Mouse (Mus musculus) lung, adult 18-20 months (tissue): ENCODE measurements around the gene Phka1.
"Not testable (repeated sequence)": the region's sequence is repeated elsewhere in the genome, so short reads cannot be mapped to it uniquely, and the experiment has no call there.

ENCODE experiments used
- DNase-seq, 2 experiments: peaks; one replicate each; pipeline ENCODE4 v3.0.0; 2022; ENCODE audit warnings: mixed read lengths in 2 of 2

Gene Phka1

DNA sequence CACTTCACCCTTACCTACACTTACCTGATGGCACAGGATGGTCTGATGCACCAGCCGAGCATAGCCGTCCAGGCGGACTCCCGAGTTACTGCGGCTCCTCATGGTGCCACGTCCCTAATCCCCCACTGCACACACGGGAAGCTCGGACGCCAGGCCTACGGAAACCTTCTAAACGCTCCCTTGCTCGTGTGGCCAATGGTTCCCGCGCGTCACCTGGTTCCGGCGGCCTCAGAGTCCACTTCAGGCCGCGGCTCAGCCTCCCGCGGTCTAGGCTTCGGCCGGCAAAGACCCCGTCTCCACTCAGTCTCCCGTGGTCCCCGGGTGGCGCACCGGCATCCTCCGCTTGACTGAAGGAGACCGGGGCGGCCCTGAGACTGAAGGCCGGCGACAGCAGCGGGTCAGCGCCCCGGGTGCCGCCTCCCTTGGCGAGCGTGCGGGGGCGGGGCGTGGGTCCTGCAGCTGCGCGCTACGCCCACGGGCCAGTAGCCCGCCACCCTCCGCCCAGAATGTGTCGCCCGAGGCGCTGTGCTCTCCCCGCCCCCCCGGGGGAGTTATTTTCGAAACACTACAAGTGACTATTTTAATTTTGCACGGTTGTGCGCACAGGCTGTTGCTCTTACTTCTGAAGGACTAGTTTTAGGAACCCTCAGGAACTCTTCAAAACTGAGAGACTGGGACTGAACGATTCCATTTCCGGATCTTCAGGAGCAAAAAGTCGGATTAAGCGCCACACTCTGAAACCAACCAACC is at the start of gene Phka1:
Phka1 (minus strand) TSS at position 424 of the 750 bp plus-strand sequence.
- peak; percentile 85 for DNase-seq

DNA sequence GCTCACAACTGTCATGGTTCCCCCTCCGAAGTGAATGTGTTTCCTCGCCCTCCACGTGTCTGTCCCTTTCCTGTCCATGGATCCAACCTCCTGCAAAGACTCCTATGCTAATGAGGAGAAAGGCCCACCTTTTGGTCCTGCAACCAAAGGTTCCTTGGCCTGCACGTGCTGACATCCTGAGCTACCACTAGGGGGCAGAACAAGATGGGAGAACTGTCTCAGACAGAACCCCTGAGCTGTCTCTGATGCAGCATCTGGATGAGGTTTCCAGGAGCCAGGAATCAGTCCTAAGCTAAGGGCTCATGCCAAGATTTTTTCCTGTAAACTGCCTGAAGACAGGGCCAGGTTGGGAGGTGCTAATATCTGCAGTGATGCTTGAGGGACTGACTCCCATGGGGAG is 45.2 kb upstream of the Phka1 start:
- DNase-seq = peak in 1 of 2 experiments; percentile 14

DNA sequence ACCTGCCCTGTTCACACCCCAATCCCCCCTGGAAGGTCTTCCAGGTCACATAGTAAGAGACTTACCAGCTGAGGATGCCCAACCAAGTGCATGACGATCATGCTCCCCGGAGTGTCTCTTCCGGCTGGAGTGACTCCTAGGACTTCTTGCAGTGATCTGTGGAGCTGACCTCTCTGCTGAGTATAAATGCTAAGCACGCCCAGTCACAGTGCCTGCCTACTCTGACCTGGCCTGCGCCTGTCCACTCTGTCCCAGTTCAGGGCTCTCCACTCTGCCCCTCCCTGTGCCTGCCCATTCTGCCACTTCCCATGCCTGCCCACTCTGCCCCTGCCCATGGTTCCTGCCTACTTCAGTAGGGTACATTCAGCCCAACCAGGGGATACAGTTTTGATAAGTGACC is 42.8 kb upstream of the Phka1 start, which contains the start of gene Gm3880:
Gm3880 (minus strand) TSS at position 101 of the 400 bp plus-strand sequence.
- DNase-seq = not testable (repeated sequence)

DNA sequence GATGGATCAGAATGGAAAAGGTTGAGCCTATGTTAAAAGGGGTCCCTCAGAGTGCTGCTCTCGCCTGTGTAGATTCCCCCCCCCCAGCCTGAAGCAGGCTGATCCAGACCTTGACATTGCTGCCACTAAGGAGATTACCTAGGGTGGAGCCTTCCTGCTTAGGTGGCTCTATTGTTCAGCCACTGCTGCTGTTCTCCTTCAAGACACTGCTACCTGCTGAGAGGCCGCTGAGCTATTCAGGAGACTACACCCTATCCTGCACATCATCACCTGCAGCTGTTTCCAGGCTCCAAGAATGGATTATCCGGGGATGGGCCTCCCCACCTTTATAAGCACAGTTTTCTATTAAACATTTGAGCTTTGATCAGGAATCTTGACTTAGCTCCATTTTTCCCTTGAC is 40.7 kb upstream of the Phka1 start:
- not testable (repeated sequence) for DNase-seq

- DNase-seq = no peak
Measured at GRCm38 (mm10) chrX:102666641-102667040, 22.6 kb upstream of the Phka1 start.

GRCm38 (mm10) chrX:102660712-102661111 is 16.7 kb upstream of the Phka1 start:
- DNase-seq = peak; percentile 7 to 10

- no peak for DNase-seq
Measured at GRCm38 (mm10) chrX:102645691-102646090, 1.6 kb upstream of the Phka1 start.

DNA sequence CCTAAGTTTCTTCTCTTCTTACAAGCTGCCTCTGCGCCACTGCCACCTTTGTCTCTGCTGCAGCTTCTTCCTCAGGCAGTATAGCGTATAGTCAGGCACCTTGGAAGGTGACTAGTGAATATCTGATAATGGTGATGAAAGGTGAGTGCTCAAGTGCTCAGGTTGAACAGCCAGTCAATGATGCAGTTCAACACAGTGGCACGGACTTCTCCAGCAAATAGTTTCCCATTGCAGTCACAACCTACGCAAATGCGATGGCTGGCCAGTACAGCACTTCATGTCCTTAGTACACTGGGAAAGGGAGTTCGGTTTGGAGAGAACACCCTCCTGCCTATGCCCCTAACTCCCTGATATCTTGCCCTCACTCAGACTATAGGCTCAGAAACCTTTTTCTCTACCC is 1.1 kb upstream of the Phka1 start:
- peak; percentile 6 to 10 for DNase-seq

DNA sequence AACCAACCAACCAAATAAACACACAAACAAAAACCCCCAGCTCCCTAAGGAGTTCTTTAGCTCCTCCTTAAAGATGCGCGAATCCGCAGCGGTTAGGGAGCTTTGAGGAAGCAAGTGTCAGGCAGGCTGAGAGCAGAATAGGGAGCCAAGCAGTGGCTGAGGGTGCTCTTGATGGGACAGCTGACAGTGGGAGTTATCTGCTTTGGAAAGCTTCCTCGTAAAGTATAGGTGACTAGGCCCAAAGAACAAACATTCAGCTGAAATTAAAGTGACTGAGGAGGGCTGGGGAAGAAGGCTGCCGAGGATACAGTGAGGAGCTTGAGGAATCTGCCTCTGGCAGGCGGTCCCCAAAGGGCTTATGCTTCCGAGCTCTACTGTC is 516 bp upstream of the Phka1 start:
- DNase-seq = peak in 1 of 2 experiments; percentile 16

GRCm38 (mm10) chrX:102601269-102601668 is 42.8 kb downstream of the Phka1 start:
- no peak for DNase-seq

GRCm38 (mm10) chrX:102588560-102588959 is 55.5 kb downstream of the Phka1 start:
- no peak for DNase-seq

DNA sequence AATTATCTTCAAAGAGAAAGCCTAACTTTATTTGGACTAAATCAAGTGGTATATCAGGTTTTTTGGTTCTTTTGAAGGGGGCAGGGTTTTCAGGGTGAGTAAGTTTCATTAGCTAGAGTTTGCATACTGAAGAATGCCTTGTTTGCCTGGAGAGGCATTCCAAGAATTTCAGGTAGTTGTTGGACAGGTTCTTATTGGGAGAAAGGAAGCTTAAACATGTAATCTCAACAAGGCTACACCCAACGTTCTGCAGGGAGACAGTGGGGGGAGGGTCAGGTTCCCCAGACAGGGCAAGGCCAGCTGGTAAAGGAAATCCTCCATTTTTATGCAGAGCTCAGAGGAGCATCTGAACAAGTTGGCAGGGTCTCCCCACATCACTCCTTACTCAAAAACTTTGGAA is 72.9 kb downstream of the Phka1 start:
- DNase-seq = peak; percentile 55 to 70

DNA sequence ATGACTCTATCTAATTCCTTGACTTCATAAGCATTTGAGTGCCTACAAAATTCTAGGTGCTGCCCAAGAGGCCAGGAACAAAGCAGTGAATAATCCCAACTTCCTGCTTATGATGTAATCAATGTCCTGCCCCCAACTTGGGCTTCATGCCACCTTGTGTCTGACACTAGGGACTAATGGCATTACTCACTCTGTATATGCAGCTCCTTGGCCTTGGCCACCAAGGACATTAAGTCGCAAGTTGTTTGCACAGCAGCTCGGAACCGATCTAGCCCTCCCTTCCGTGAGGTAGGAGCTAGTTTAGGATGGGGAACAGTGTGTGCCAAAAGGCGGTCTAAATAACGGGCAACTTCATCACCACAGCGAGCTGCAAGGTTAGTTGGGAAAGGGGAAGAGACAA is 87.1 kb downstream of the Phka1 start:
- DNase-seq = peak in 1 of 2 experiments; percentile 29

- DNase-seq = no peak
Measured at GRCm38 (mm10) chrX:102509205-102509604, 134.8 kb downstream of the Phka1 start.

DNA sequence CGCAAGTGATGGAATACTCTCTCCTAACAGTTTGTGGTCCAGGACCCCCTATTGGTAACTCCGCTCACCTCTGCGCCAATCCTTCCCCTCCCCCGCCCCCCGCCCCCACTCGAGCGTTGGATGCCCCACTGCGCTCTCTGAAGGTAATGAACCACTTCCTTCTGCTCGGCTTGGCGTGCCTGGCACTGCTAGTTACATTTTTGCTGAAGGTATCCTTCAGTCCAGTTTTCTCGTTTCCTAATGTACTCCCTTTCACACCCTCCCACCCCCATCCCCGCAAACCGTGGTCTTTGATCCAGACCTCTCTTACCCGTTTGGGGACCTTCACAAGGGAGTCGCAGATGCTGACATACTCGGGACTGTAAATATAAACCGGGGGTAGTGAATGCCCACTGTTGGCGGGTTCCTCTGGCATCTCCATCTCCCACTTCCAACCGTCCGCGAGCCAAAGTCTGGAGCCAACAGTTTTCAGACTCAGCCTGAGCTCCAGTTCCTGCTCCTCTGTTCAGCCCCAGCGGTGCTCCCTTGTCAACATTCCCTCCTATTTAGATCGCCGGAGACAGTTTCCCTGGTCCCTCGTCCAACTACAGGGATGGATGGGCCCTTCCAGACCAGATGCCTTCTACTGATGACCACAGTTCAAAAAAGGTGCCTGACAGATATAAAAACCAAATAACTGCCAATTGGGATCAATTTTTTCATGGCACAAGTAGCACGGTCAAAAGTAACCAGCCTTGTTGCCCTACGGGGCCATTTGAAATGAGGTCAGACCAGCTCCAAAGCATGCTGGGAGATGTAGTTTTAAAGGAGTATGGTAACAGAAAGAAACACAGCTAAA is 139.2 kb downstream of the Phka1 start, which contains the start of gene Hdac8:
Hdac8 (minus strand) TSS at position 716 of the 838 bp plus-strand sequence.
- DNase-seq = peak; percentile 44 to 48

- no peak for DNase-seq
Measured at GRCm38 (mm10) chrX:102504179-102504578, 139.9 kb downstream of the Phka1 start.

DNA sequence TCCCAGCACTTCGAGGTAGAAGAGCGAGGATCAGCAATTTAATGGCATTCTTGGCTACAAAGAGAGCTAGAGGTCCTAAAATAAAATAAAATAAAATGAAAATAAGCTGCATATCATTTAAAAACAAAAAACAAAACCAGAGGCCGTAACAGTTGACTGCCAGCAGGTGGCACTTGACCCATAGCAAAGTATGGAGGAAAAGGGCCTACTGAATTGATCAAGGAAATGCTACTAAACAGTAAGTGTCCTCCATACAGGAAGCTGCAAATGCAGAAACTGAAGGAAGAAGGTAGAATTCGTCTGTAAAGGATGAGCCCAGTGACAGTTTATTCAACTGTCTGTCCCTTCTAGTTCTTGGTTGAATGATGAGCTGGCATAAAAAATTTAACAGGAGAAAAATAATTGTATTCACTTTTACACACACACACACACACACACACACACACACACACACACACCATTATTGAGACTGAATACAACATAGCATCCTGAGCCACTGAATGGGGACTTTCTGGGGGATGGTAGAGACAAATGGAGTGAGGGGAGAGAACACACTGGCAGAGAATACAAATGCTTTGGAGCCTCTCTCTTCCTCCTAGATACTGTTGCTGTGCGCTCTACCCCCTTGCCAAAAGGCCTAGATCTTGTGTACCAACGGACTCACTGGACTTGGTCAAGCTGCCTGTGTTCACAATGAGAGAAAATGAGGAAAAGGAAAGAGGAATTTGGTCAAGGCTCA is 149.9 kb downstream of the Phka1 start:
- no peak for DNase-seq

DNA sequence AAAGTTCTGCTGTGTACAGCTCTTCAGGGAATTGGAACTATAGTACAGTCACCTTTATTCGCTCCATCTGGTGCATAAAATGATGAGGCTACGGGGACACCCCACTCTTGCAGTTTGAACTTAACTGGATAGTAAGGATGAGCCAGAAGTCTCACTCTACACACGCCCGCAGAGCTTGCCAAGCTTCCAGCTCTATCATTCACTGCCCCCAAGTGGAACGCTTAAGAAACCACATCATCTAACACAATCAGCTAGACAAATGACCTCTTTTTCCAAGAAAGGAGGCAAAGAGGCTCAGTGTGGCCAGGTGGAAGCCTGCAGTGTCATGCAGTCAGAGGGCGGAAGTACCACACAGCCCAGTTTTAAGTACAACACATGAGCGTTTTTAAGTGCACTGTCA is 158.5 kb downstream of the Phka1 start:
- DNase-seq = no peak

DNA sequence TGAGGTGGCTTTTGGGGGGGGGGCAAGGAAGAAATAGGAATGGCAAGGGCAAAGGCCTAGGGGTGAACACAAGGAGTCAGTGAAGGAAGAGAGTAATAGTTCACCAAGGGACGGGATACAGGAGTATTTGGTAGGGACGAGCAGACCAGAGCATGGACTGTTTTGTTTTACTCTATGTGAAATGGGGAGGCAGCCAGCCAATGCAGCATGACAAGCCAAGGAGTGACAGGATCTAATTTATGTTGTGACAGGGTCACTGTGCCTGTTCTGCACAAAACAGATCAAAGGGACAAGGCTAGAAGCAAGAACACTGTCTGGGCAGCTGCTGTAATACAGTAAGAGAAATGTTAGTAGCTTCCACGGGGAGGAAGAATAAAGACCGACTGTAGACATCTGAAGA is 164.4 kb downstream of the Phka1 start:
- no peak for DNase-seq

DNA sequence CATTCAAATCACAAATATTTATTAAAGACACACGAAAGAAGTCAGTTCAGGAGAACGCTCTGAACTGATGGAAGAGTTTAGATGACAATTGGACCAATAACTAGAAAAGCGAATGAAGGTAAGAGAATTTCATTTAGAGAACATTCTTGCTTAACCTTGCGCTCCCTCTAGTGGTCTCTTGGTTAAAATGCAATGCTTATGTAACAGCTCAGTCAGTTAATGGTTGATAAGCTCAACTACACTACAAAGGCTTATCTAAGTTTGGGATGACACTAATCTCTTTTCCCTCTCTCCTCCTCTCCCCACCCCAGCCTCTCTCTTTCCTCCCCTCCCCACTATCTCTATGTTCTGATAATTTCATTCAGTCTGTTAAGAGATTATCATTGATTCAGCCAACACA is 165.1 kb downstream of the Phka1 start:
- DNase-seq = peak in 1 of 2 experiments; percentile 23

- no peak for DNase-seq
Measured at GRCm38 (mm10) chrX:102478481-102478880, 165.6 kb downstream of the Phka1 start.

- peak; percentile 25 to 45 for DNase-seq
Measured at GRCm38 (mm10) chrX:102476784-102477183, 167.3 kb downstream of the Phka1 start.

DNA sequence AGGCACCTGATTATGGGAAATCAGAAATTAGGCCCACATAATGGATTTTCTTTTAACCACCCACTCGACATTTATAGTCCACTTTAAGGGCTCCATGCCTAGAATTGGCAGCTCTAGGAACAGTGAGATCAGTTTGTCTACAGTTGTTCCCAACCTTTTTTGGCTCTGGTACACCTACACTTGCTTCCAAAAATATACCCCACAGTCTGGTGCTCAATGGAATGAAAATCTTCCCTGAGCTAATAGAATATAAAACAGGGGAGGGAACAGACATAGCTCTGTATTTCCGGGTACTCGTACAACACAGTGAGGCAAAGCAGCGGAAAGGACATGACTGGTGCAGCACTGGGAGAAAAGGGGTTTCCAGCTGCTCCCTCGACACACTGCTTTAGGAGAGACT is 168.5 kb downstream of the Phka1 start:
- no peak for DNase-seq
